Mouse (Mus musculus): ENCODE data around the gene Ddx39b. TPM values are rescaled to one million over a fixed set of nuclear protein-coding genes. Genes with fewer than 3 reads are reported as not detected.

Ddx39b gene
- total and polyA plus RNA-seq, 3 experiments = 206 to 787 (median 581) TPM

DNA sequence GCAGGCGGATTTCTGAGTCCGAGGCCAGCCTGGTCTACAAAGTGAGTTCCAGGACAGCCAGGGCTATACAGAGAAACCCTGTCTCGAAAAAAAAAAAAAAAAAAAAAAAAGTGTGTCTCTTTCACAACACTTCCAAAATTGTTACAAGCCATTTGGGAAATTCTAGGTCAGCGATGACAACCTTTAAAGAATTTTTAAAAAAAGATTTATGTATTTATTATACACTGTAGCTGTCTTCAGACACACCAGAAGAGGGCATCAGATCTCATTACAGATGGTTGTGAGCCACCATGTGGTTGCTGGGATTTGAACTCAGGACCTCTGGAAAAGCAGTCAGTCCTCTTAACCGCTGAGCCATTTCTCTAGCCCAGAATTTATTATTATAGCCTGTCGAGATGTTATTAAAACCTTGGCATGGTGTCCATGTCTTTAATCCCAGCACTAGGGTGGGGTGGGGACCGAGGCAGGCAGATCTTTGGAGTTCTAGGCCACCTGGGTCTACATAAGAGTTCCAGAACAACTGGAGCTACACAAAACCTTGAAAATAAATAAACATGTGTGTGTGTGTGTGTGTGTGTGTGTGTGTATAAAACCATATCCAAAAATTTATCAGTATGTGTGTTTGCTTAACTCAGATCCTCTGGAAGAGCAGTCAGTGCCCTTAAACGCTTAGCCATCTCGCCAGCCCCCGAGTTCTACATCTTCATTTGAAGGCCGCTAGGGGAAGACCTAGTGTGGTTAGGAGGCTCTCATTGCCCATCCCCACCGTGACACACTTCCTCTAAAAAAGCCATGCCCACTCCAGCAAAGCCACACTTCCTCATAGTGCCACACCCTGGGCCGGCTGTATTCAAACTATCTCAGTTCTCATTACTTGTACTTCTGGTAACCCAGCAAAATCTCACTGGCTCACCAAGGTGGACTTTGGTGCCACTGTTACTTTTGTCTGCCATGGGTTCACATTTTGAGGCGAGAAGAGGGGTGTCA is 17.2 kb downstream of the Ddx39b start (continued):
- no peak for TF ChIP-seq MAFK (IDR thresholded peaks at IDR 0.05; ENCODE audit: borderline replicate concordance, low read depth, low read length)
- TF ChIP-seq GABPA (IDR thresholded peaks at IDR 0.05; ENCODE audit: low read depth, low read length) = peak; percentile 66
- no peak for TF ChIP-seq TAL1 (IDR thresholded peaks at IDR 0.05; ENCODE audit: low read length)
- TF ChIP-seq MAZ (IDR thresholded peaks at IDR 0.05; ENCODE audit: low read depth, low read length) = peak; percentile 93
- no peak for TF ChIP-seq CHD1 (IDR thresholded peaks at IDR 0.05; ENCODE audit: low read depth, low read length)
- TF ChIP-seq RCOR1 (IDR thresholded peaks at IDR 0.05; ENCODE audit: low read depth, low read length) = peak; percentile 32; the same call in 1 of the 2 replicates
- no peak for TF ChIP-seq RAD21 (IDR thresholded peaks at IDR 0.05; ENCODE audit: low read depth, low read length)
- TF ChIP-seq CHD2 (IDR thresholded peaks at IDR 0.05; ENCODE audit: low read length) = peak; percentile 43; the same call in 1 of the 2 replicates
- peak; percentile 85 for TF ChIP-seq NELFE (IDR thresholded peaks at IDR 0.05; ENCODE audit: low read depth, low read length)
- TF ChIP-seq TBP (IDR thresholded peaks at IDR 0.05; ENCODE audit: low read depth, low read length) = peak; percentile 92
- TF ChIP-seq ETS1 (IDR thresholded peaks at IDR 0.05; ENCODE audit: low read depth, low read length) = peak; percentile 80; the same call in 1 of the 2 replicates
- peak; percentile 58 for TF ChIP-seq USF1 (IDR thresholded peaks at IDR 0.05; ENCODE audit: low read depth, low read length)
- TF ChIP-seq HCFC1 (IDR thresholded peaks at IDR 0.05; ENCODE audit: low read depth, low read length) = peak; percentile 87
- TF ChIP-seq UBTF (IDR thresholded peaks at IDR 0.05; ENCODE audit: borderline replicate concordance, insufficient read depth, low read depth, low read length) = 0 out of 2 replicates have a peak, but pooled peaks have one; percentile 67
- TF ChIP-seq ZKSCAN1 (IDR thresholded peaks at IDR 0.05; ENCODE audit: low read depth, low read length) = peak; percentile 43; the same call in 1 of the 2 replicates
- TF ChIP-seq ZC3H11A (IDR thresholded peaks at IDR 0.05; ENCODE audit: low read depth, low read length) = no peak; the same call in 1 of the 2 replicates
- TF ChIP-seq SIN3A (IDR thresholded peaks at IDR 0.05; ENCODE audit: low read length) = peak; percentile 97
- TF ChIP-seq MYB (IDR thresholded peaks at IDR 0.05; ENCODE audit: low read depth, low read length) = no peak
- peak; percentile 70 for TF ChIP-seq JUND (IDR thresholded peaks at IDR 0.05; ENCODE audit: low read depth, low read length)
- TF ChIP-seq GATA1 (IDR thresholded peaks at IDR 0.05; ENCODE audit: low read depth, low read length) = 0 out of 2 replicates have a peak, but pooled peaks have one; percentile 29

DNA sequence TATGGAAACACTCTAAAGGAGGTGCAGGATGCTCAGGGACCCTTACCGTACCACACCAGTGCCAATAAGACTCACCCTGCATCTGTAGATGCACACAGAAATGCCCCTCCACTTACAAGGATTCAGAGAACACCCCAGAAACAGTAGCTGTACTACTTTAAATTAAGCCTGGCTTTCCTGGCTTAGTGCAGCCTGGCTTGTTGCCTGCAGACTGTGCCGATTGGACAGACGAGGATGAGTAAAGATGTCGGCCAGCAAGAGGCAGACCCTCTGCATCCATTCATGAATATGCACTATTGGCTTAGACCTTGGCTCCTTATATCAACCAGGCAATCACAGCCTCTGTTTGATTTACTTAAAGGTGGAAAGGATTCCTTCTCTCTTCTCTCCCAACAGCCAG is 18.1 kb downstream of the Ddx39b start:
- H3K9ac ChIP-seq (ENCODE audit: control insufficient read depth, low read depth, low read length, poor library complexity, severe bottlenecking) = peak overlapping the region; percentile 50
- H3K27ac ChIP-seq (ENCODE audit: control insufficient read depth, low read depth, low read length) = peak overlapping the region; percentile 63
- no peak for DNase-seq (ENCODE audit: low read depth, low spot score)
- H3K36me3 ChIP-seq (ENCODE audit: control insufficient read depth in 1 of 2, insufficient read depth in 2 of 2, low read length in 2 of 2) = peaks cover 0 to 8% of the 10 kb centered on the region in 2 experiments; a peak in 1 of 4 replicates
- H3K4me1 ChIP-seq (ENCODE audit: control insufficient read depth in 1 of 2, insufficient read depth in 2 of 2, low read length in 2 of 2) = peaks cover 7 to 19% of the 10 kb centered on the region in 2 experiments
- TF ChIP-seq HCFC1 (IDR thresholded peaks at IDR 0.05; ENCODE audit: low read depth, low read length) (no peak), MAFK (IDR thresholded peaks at IDR 0.05; ENCODE audit: borderline replicate concordance, low read depth, low read length) (no peak), MYC (IDR thresholded peaks at IDR 0.05; ENCODE audit: low read depth, low read length) (no peak), ELF1 (IDR thresholded peaks at IDR 0.05; ENCODE audit: low read depth, low read length) (no peak), E2F4 (IDR thresholded peaks at IDR 0.05; ENCODE audit: borderline replicate concordance, low read depth, low read length) (no peak), GABPA (IDR thresholded peaks at IDR 0.05; ENCODE audit: low read depth, low read length) (no peak), BHLHE40 (IDR thresholded peaks at IDR 0.05; ENCODE audit: borderline replicate concordance, low read depth, low read length) (no peak), RCOR1 (IDR thresholded peaks at IDR 0.05; ENCODE audit: low read depth, low read length) (no peak), RAD21 (IDR thresholded peaks at IDR 0.05; ENCODE audit: low read depth, low read length) (no peak), POLR2AphosphoS2 (IDR thresholded peaks at IDR 0.05; ENCODE audit: low read length) (no peak), NELFE (IDR thresholded peaks at IDR 0.05; ENCODE audit: low read depth, low read length) (no peak), ZC3H11A (IDR thresholded peaks at IDR 0.05; ENCODE audit: low read depth, low read length) (no peak), POLR2AphosphoS5 (IDR thresholded peaks at IDR 0.05; ENCODE audit: borderline replicate concordance, low read depth, low read length) (no peak), USF1 (IDR thresholded peaks at IDR 0.05; ENCODE audit: low read depth, low read length) (no peak), TBP (IDR thresholded peaks at IDR 0.05; ENCODE audit: low read depth, low read length) (no peak), MEF2A (IDR thresholded peaks at IDR 0.05; ENCODE audit: extremely low read depth, insufficient replicate concordance, low read depth, low read length, poor library complexity, severe bottlenecking) (no peak), TAL1 (IDR thresholded peaks at IDR 0.05; ENCODE audit: low read length) (no peak), USF2 (IDR thresholded peaks at IDR 0.05; ENCODE audit: borderline replicate concordance in 1 of 2, insufficient read depth in 1 of 2, low read depth in 1 of 2, low read length in 2 of 2) (no peak), POLR2A (IDR thresholded peaks at IDR 0.05; ENCODE audit: control insufficient read depth in 1 of 2, insufficient read depth in 1 of 2, low read depth in 1 of 2, low read length in 2 of 2, poor library complexity in 1 of 2) (no peak), CTCF (IDR thresholded peaks at IDR 0.05 in 2 of 3, conservative IDR thresholded peaks at IDR 0.05 in 1 of 3; ENCODE audit: control insufficient read depth in 1 of 3, insufficient read depth in 1 of 3, low read depth in 2 of 3, low read length in 3 of 3, poor library complexity in 1 of 3, severe bottlenecking in 1 of 3) (no peak)
- H3K79me2 ChIP-seq (ENCODE audit: control insufficient read depth, insufficient read depth, low read length, poor library complexity) = peaks cover 3% of the 10 kb centered on the region; the same call in 1 of the 2 replicates
- H3K27me3 ChIP-seq (ENCODE audit: control insufficient read depth in 1 of 2, insufficient read depth in 2 of 2, low read length in 2 of 2) = no peaks in the 10 kb centered on the region
- peak overlapping the region; percentile 15 to 47; a peak in 2 of 4 replicates for H3K4me3 ChIP-seq (ENCODE audit: control insufficient read depth in 1 of 2, insufficient read depth in 1 of 2, low read depth in 2 of 2, low read length in 2 of 2)
- no peaks in the 10 kb centered on the region for H3K9me3 ChIP-seq (replicated peaks; ENCODE audit: insufficient read depth, low read length)
